Mouse (Mus musculus) CH12.LX (cell line): Measurements from ENCODE around the gene 1700088E04Rik.

Experiments
- ELF1 ChIP-seq: IDR thresholded peaks from 2 replicates; pipeline ENCODE4 v1.6.1; 2014; ENCODE audit warnings: low read depth, mild to moderate bottlenecking, inconsistent platforms, low read length, improper control_type of control experiment
- POLR2A ChIP-seq: IDR thresholded peaks from 2 replicates; pipeline ENCODE4 v1.6.1; 2011; ENCODE audit warnings: low read depth, mild to moderate bottlenecking, improper control_type of control experiment, low read length
- USF1 ChIP-seq: IDR thresholded peaks from 2 replicates; pipeline ENCODE4 v1.6.1; 2014; ENCODE audit warnings: low read depth, mild to moderate bottlenecking, inconsistent platforms, low read length, improper control_type of control experiment

GRCm38 (mm10) chr15:79135783-79136575 lies 5.1 kb downstream of the 1700088E04Rik start:
- TF ChIP-seq USF1 (no peak), ELF1 (no peak), POLR2A (no peak)
